Mouse (Mus musculus) limb, embryonic 11.5 days (tissue): Measurements from ENCODE around the gene Pik3ca. TPM values are rescaled to one million over a fixed set of nuclear protein-coding genes. Genes with fewer than 3 reads are reported as not detected.

Experiments used
- ATAC-seq: fragments of 200-750 bp; cut with Nextera tagmentation; 2 replicates; pipeline ENCODE4 v1.8.0; 2017; ENCODE audit warnings: low read depth; ENCODE audit not compliant: insufficient number of reproducible peaks, low FRiP score, low TSS enrichment
- DNase-seq: peaks from one replicate; pipeline ENCODE4 v3.0.0-alpha.2; 2015; ENCODE audit warnings: low spot score
- H3K27ac ChIP-seq: fragments of 300-500 bp; sonication (generic); replicated peaks from 2 replicates; pipeline ENCODE4 v1.5.1; 2014; ENCODE audit warnings: low read depth, mild to moderate bottlenecking, low read length
- H3K27me3 ChIP-seq: fragments of 300-500 bp; sonication (generic); 2 replicates; pipeline ENCODE4 v1.6.1; 2014; ENCODE audit warnings: mild to moderate bottlenecking, low read length, mixed read lengths; ENCODE audit not compliant: control insufficient read depth, insufficient read depth
- H3K36me3 ChIP-seq: fragments of 300-500 bp; sonication (generic); 2 replicates; pipeline ENCODE4 v1.6.1; 2014; ENCODE audit warnings: mild to moderate bottlenecking, low read length, moderate library complexity, mixed read lengths; ENCODE audit not compliant: control insufficient read depth, insufficient read depth
- H3K4me1 ChIP-seq: fragments of 300-500 bp; sonication (generic); 2 replicates; pipeline ENCODE4 v1.6.1; 2014; ENCODE audit warnings: low read length, mixed read lengths; ENCODE audit not compliant: control insufficient read depth, insufficient read depth
- H3K4me2 ChIP-seq: fragments of 300-500 bp; sonication (generic); 2 replicates; pipeline ENCODE4 v1.6.1; 2014; ENCODE audit warnings: low read depth, mild to moderate bottlenecking, moderate library complexity; ENCODE audit not compliant: severe bottlenecking
- H3K4me3 ChIP-seq: fragments of 300-500 bp; sonication (generic); 2 replicates; pipeline ENCODE4 v1.5.1; 2014; ENCODE audit warnings: low read depth, low read length
- H3K9ac ChIP-seq: fragments of 300-500 bp; sonication (generic); 2 replicates; pipeline ENCODE4 v1.6.1; 2014; ENCODE audit warnings: mild to moderate bottlenecking, low read length
- H3K9me3 ChIP-seq: fragments of 300-500 bp; sonication (generic); 2 replicates; pipeline ENCODE4 v1.6.1; 2016; ENCODE audit warnings: low read length; ENCODE audit not compliant: control insufficient read depth
- WGBS: fragments of 180-500 bp; shearing (Covaris S2); extraction: QIAGEN DNeasy Blood & Tissue Kit; methylation state at CpG from one replicate; pipeline ENCODE4 v1.1.7; 2014; 5-methylcytosine and 5-hydroxymethylcytosine counted together
- polyA plus RNA-seq: library from polyadenylated mRNA; unstranded; fragments of >200 nt; fragmentation: Nextera tagmentation; extraction: Ambion mirVana; gene quantifications from 2 replicates; pipeline ENCODE4 v1.2.1, GENCODE M21; 2014

Gene Pik3ca
- polyA plus RNA-seq, 1 experiment from 2014 or later = 16.9 TPM

- no peaks in the 10 kb centered on the region for H3K27me3 ChIP-seq
- no peak for DNase-seq
- no peak for ATAC-seq
- H3K4me2 ChIP-seq = no peak within 1 kb of the TSS
- WGBS = 78% methylated on average over 11 of the region's 11 CpGs
- no peak within 1 kb of the TSS for H3K9ac ChIP-seq
- H3K9me3 ChIP-seq = no peaks in the 10 kb centered on the region
- H3K27ac ChIP-seq = no peak within 1 kb of the TSS
- no peaks in the 10 kb centered on the region for H3K36me3 ChIP-seq
- 0 out of 2 replicates have a peak, but pooled peaks cover 4% of the 10 kb centered on the region for H3K4me1 ChIP-seq
- no peak within 1 kb of the TSS for H3K4me3 ChIP-seq
Measured at GRCm38 (mm10) chr3:32492097-32493090, 94.9 kb downstream of the Pik3ca start, which contains the start of gene Kcnmb3. Kcnmb3 (minus strand) TSS chr3:32492231.

GRCm38 (mm10) chr3:32494387-32495087, 97.1 kb downstream of the Pik3ca start:
- Histone ChIP-seq H3K9ac (no peak overlapping the region), H3K27me3 (no peaks in the 10 kb centered on the region), H3K4me1 (0 out of 2 replicates have a peak, but pooled peaks cover 4% of the 10 kb centered on the region), H3K9me3 (no peaks in the 10 kb centered on the region), H3K4me2 (no peak overlapping the region), H3K36me3 (no peaks in the 10 kb centered on the region), H3K27ac (no peak overlapping the region), H3K4me3 (no peak overlapping the region)
- no peak for DNase-seq
- no peak for ATAC-seq
- 76% methylated on average over 8 of the region's 8 CpGs for WGBS

GRCm38 (mm10) chr3:32495088-32495770, 97.8 kb downstream of the Pik3ca start:
- Histone ChIP-seq H3K4me3 (no peak overlapping the region), H3K4me1 (0 out of 2 replicates have a peak, but pooled peaks cover 4% of the 10 kb centered on the region), H3K27ac (no peak overlapping the region), H3K4me2 (no peak overlapping the region), H3K9me3 (no peaks in the 10 kb centered on the region), H3K36me3 (no peaks in the 10 kb centered on the region), H3K9ac (no peak overlapping the region), H3K27me3 (no peaks in the 10 kb centered on the region)
- no peak for ATAC-seq
- 68% methylated on average over 8 of the region's 8 CpGs for WGBS
- DNase-seq = no peak

- H3K9me3 ChIP-seq = no peaks in the 10 kb centered on the region
- H3K4me2 ChIP-seq = no peak overlapping the region
- 0 out of 2 replicates have a peak, but pooled peaks cover 4% of the 10 kb centered on the region for H3K4me1 ChIP-seq
- DNase-seq = no peak
- 61% methylated on average over 8 of the region's 8 CpGs for WGBS
- H3K36me3 ChIP-seq = no peaks in the 10 kb centered on the region
- ATAC-seq = no peak
- no peak overlapping the region for H3K9ac ChIP-seq
- H3K27me3 ChIP-seq = no peaks in the 10 kb centered on the region
- H3K4me3 ChIP-seq = no peak overlapping the region
- H3K27ac ChIP-seq = no peak overlapping the region
Measured at GRCm38 (mm10) chr3:32495856-32496710, 98.6 kb downstream of the Pik3ca start.

- Histone ChIP-seq H3K9me3 (no peaks in the 10 kb centered on the region), H3K27ac (no peak overlapping the region), H3K36me3 (no peaks in the 10 kb centered on the region), H3K27me3 (no peaks in the 10 kb centered on the region), H3K4me2 (no peak overlapping the region), H3K9ac (no peak overlapping the region), H3K4me3 (no peak overlapping the region), H3K4me1 (0 out of 2 replicates have a peak, but pooled peaks cover 4% of the 10 kb centered on the region)
- 89% methylated on average over 1 of the region's 1 CpGs for WGBS
- ATAC-seq (no peak), DNase-seq (no peak)
Measured at GRCm38 (mm10) chr3:32496711-32497070, 99.2 kb downstream of the Pik3ca start.

GRCm38 (mm10) chr3:32500346-32500745, 102.9 kb downstream of the Pik3ca start:
- Histone ChIP-seq H3K9ac (no peak overlapping the region), H3K9me3 (no peaks in the 10 kb centered on the region), H3K27ac (no peak overlapping the region), H3K4me3 (no peak overlapping the region), H3K27me3 (no peaks in the 10 kb centered on the region), H3K4me2 (no peak overlapping the region), H3K36me3 (no peaks in the 10 kb centered on the region), H3K4me1 (0 out of 2 replicates have a peak, but pooled peaks cover 2% of the 10 kb centered on the region)
- DNase-seq (no peak), ATAC-seq (no peak)
- WGBS = 87% methylated on average over 2 of the region's 2 CpGs

GRCm38 (mm10) chr3:32505841-32506240, 108.4 kb downstream of the Pik3ca start:
- H3K27me3 ChIP-seq = no peaks in the 10 kb centered on the region
- H3K27ac ChIP-seq = no peak overlapping the region
- 83% methylated on average over 3 of the region's 3 CpGs for WGBS
- H3K4me2 ChIP-seq = no peak overlapping the region
- ATAC-seq (no peak), DNase-seq (no peak)
- H3K36me3 ChIP-seq = no peaks in the 10 kb centered on the region
- H3K4me3 ChIP-seq = no peak overlapping the region
- H3K4me1 ChIP-seq = no peaks in the 10 kb centered on the region
- H3K9me3 ChIP-seq = no peaks in the 10 kb centered on the region
- no peak overlapping the region for H3K9ac ChIP-seq
